Mouse (Mus musculus): ENCODE measurements around the gene Blnk. TPM values are rescaled to one million over a fixed set of nuclear protein-coding genes. Genes with fewer than 3 reads are reported as not detected.

The Blnk gene
- total and polyA plus RNA-seq, 3 experiments: not detected

DNA sequence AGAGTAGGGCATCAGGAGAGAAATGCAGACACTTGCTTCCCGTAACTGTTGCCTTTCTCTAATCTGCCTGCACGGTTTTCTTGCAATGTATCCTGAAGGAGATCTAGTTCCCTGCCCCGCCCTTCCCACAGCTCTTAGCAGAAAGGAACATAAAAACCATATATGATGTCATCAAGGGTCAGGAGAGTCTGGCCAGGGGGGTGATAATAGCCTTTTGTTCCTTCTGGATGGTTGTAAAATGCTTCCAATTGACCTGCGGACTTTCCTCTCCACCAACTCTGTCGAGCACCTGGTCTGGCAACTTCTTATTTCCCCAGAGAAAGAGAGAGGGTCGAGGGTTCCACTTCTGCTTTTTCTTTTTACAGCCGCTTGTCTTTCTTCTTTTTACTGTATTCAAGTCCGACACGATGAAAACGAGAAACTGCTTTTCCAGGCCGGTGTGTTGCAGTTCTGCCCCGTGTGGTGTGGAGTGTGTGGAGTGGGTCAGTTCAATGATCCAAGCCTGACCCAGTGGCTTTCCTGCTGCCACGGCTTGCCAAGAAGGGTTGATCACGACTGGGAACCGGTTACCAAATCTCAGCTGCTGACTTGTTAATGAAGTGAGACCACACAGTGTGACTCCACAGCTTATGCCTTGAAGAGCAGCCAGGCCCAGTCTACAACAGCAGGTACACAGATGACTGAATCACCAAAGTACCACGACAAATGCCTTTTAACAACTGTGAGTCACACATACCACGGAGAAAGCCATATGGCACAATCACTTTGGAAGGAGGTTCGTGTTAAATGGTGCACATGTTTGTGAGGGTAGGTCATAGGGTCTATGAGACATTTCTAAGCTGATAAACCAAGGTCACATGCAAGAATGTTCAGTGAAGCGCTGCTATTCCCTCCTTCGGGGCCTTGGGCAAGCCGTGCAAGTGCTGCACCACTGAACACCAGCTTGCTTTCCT is 1.4 kb upstream of the Blnk start:
- TF ChIP-seq ZKSCAN1 (IDR thresholded peaks at IDR 0.05; ENCODE audit: low read depth, low read length): no peak
- no peak for TF ChIP-seq KAT2A (conservative IDR thresholded peaks at IDR 0.05; ENCODE audit: low read depth, low read length)
- TF ChIP-seq ZMIZ1 (IDR thresholded peaks at IDR 0.05; ENCODE audit: low read depth, low read length): no peak
- TF ChIP-seq ZNF384 (IDR thresholded peaks at IDR 0.05; ENCODE audit: low read depth, low read length): no peak
- TF ChIP-seq MYC (IDR thresholded peaks at IDR 0.05; ENCODE audit: low read depth, low read length): no peak
- TF ChIP-seq SMC3 (IDR thresholded peaks at IDR 0.05; ENCODE audit: low read depth, low read length): no peak
- no peak for TF ChIP-seq TBP (IDR thresholded peaks at IDR 0.05; ENCODE audit: low read depth, low read length)
- no peak for TF ChIP-seq TCF12 (IDR thresholded peaks at IDR 0.05; ENCODE audit: low read depth, low read length)
- no peak for TF ChIP-seq GABPA (IDR thresholded peaks at IDR 0.05; ENCODE audit: low read depth, low read length)
- TF ChIP-seq POLR2AphosphoS5 (IDR thresholded peaks at IDR 0.05; ENCODE audit: borderline replicate concordance, low read depth, low read length): no peak
- TF ChIP-seq ELF1 (IDR thresholded peaks at IDR 0.05; ENCODE audit: low read depth, low read length): no peak
- DNase-seq (ENCODE audit: low read depth, low spot score): no peak
- Histone ChIP-seq H3K36me3 (ENCODE audit: control insufficient read depth in 1 of 2, insufficient read depth in 2 of 2, low read length in 2 of 2) (no peaks in the 10 kb centered on the region), H3K9me3 (replicated peaks; ENCODE audit: insufficient read depth, low read length) (no peaks in the 10 kb centered on the region), H3K27ac (ENCODE audit: control insufficient read depth, low read depth, low read length) (no peak overlapping the region), H3K79me2 (ENCODE audit: control insufficient read depth, insufficient read depth, low read length, poor library complexity) (no peaks in the 10 kb centered on the region), H3K27me3 (ENCODE audit: control insufficient read depth in 1 of 2, insufficient read depth in 2 of 2, low read length in 2 of 2) (no peaks in the 10 kb centered on the region; a peak in 1 of 4 replicates), H3K4me1 (ENCODE audit: control insufficient read depth in 1 of 2, insufficient read depth in 2 of 2, low read length in 2 of 2) (no peaks in the 10 kb centered on the region), H3K9ac (ENCODE audit: control insufficient read depth, low read depth, low read length, poor library complexity, severe bottlenecking) (no peak overlapping the region), H3K4me3 (ENCODE audit: control insufficient read depth in 1 of 2, insufficient read depth in 1 of 2, low read depth in 2 of 2, low read length in 2 of 2) (no peak overlapping the region)

DNA sequence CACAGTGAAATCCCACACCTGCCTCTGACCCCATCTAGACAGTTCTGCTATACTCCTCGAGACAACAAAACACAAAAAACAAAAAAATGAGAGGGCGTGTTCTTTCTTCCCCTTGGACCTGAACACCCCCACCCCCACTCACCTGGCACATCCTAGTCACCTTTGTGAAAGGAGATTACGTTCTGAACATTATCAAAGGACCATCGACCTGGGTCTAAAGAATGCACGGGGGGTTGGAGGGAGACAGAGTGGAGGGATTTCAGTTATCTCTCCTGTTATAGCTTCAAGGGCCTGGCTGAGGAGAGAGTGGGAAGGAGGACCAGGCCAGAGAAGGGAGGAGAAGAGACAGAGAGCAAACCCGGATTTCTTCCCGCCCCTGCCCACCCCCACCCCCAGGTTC is 576 bp upstream of the Blnk start:
- H3K27me3 ChIP-seq (ENCODE audit: control insufficient read depth in 1 of 2, insufficient read depth in 2 of 2, low read length in 2 of 2): no peaks in the 10 kb centered on the region
- no peaks in the 10 kb centered on the region for H3K4me1 ChIP-seq (ENCODE audit: control insufficient read depth in 1 of 2, insufficient read depth in 2 of 2, low read length in 2 of 2)
- DNase-seq (ENCODE audit: low read depth, low spot score): no peak
- H3K4me3 ChIP-seq (ENCODE audit: control insufficient read depth in 1 of 2, insufficient read depth in 1 of 2, low read depth in 2 of 2, low read length in 2 of 2): no peak overlapping the region
- no peak overlapping the region for H3K9ac ChIP-seq (ENCODE audit: control insufficient read depth, low read depth, low read length, poor library complexity, severe bottlenecking)
- H3K36me3 ChIP-seq (ENCODE audit: control insufficient read depth in 1 of 2, insufficient read depth in 2 of 2, low read length in 2 of 2): no peaks in the 10 kb centered on the region
- no peaks in the 10 kb centered on the region for H3K9me3 ChIP-seq (replicated peaks; ENCODE audit: insufficient read depth, low read length)
- no peak overlapping the region for H3K27ac ChIP-seq (ENCODE audit: control insufficient read depth, low read depth, low read length)
- TF ChIP-seq POLR2AphosphoS2 (IDR thresholded peaks at IDR 0.05; ENCODE audit: low read length) (no peak), MYC (IDR thresholded peaks at IDR 0.05; ENCODE audit: low read depth, low read length) (no peak), CTCF (IDR thresholded peaks at IDR 0.05 in 2 of 3, conservative IDR thresholded peaks at IDR 0.05 in 1 of 3; ENCODE audit: control insufficient read depth in 1 of 3, insufficient read depth in 1 of 3, low read depth in 2 of 3, low read length in 3 of 3, poor library complexity in 1 of 3, severe bottlenecking in 1 of 3) (no peak), ELF1 (IDR thresholded peaks at IDR 0.05; ENCODE audit: low read depth, low read length) (no peak), EP300 (IDR thresholded peaks at IDR 0.05; ENCODE audit: low read depth in 1 of 2, low read length in 2 of 2) (no peak), NRF1 (IDR thresholded peaks at IDR 0.05; ENCODE audit: insufficient read depth, low read depth, low read length, poor library complexity, severe bottlenecking) (no peak), ZNF384 (IDR thresholded peaks at IDR 0.05; ENCODE audit: low read depth, low read length) (no peak), KAT2A (conservative IDR thresholded peaks at IDR 0.05; ENCODE audit: low read depth, low read length) (no peak), MAZ (IDR thresholded peaks at IDR 0.05; ENCODE audit: low read depth, low read length) (no peak), MAFK (IDR thresholded peaks at IDR 0.05; ENCODE audit: borderline replicate concordance, low read depth, low read length) (no peak), POLR2A (IDR thresholded peaks at IDR 0.05; ENCODE audit: control insufficient read depth in 1 of 2, insufficient read depth in 1 of 2, low read depth in 1 of 2, low read length in 2 of 2, poor library complexity in 1 of 2) (no peak), USF2 (IDR thresholded peaks at IDR 0.05; ENCODE audit: borderline replicate concordance in 1 of 2, insufficient read depth in 1 of 2, low read depth in 1 of 2, low read length in 2 of 2) (no peak), ZKSCAN1 (IDR thresholded peaks at IDR 0.05; ENCODE audit: low read depth, low read length) (no peak), CHD1 (IDR thresholded peaks at IDR 0.05; ENCODE audit: low read depth, low read length) (no peak)
- H3K79me2 ChIP-seq (ENCODE audit: control insufficient read depth, insufficient read depth, low read length, poor library complexity): no peaks in the 10 kb centered on the region
